Mouse (Mus musculus) C2C12 (cell line): Measurements from ENCODE around the gene Rev3l.

ENCODE experiments used
- CTCF ChIP-seq: IDR thresholded peaks from one replicate; pipeline ENCODE4 v1.5.1; 2011; ENCODE audit not compliant: control insufficient read depth, insufficient read depth, insufficient read length
- MYOG ChIP-seq: IDR thresholded peaks from one replicate; pipeline ENCODE4 v1.6.1; 2011; ENCODE audit not compliant: control insufficient read depth, insufficient read length; ENCODE audit errors: extremely low read depth

GRCm38 (mm10) chr10:39687851-39688250 is 44.1 kb upstream of the Rev3l start:
- TF ChIP-seq CTCF: no peak
- no peak for TF ChIP-seq MYOG
